Mouse (Mus musculus): ENCODE measurements around the gene Smyd3. TPM values are rescaled to one million over a fixed set of nuclear protein-coding genes. Genes with fewer than 3 reads are reported as not detected.
A peak's percentile ranks its signal among the peaks of the same experiment; 100 is the strongest.
"Not testable (repeated sequence)": the region's sequence is repeated elsewhere in the genome, so short reads cannot be mapped to it uniquely, and the experiment has no call there.

Gene Smyd3
- total and polyA plus RNA-seq, 3 experiments = 3.5 to 19.4 (median 17.1) TPM

DNA sequence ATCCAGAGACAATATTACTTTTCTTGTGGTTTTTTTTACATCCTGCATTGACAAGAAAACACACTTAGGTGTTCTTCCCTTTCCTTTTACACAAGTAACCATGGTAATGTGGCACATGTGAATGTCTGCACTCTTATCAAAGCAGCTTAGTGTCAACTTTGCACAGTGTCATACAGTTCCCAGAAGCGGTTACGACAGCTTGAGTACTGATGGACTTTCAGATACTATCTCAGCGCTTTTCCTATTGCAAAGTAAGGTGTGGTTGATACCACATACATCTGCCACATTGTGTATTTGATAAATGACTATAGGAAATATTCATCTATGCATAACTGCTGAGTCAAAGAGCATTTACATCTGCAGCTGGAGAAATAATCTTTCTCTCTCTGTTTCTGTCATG, 348.1 kb downstream of the Smyd3 start:
- H3K4me1 ChIP-seq (ENCODE audit: insufficient read depth, low read depth, low read length) = peaks cover 41% of the 10 kb centered on the region
- peak; percentile 18 for DNase-seq (ENCODE audit: low spot score)
- H3K4me3 ChIP-seq (ENCODE audit: low read depth, low read length) = no peak overlapping the region; the same call in 1 of the 2 replicates
- no peaks in the 10 kb centered on the region for H3K27me3 ChIP-seq (ENCODE audit: insufficient read depth, low read length)
- H3K36me3 ChIP-seq (replicated peaks) = no peaks in the 10 kb centered on the region
- TF ChIP-seq POLR2AphosphoS5 (IDR thresholded peaks at IDR 0.05; ENCODE audit: insufficient replicate concordance, low read depth, low read length) (no peak), CTCF (IDR thresholded peaks at IDR 0.05; ENCODE audit: low read depth, low read length) (no peak), TAL1 (conservative IDR thresholded peaks at IDR 0.05; ENCODE audit: low read depth, low read length) (peak; percentile 42)
- H3K9me3 ChIP-seq (replicated peaks) = no peaks in the 10 kb centered on the region
- ATAC-seq (ENCODE audit: extremely low read depth, insufficient number of reproducible peaks, low FRiP score, poor library complexity, severe bottlenecking) = peak; percentile 92

- TF ChIP-seq CTCF (IDR thresholded peaks at IDR 0.05; ENCODE audit: low read depth, low read length) = no peak
- no peak for TF ChIP-seq TAL1 (conservative IDR thresholded peaks at IDR 0.05; ENCODE audit: low read depth, low read length)
- no peak for TF ChIP-seq GATA2 (IDR thresholded peaks at IDR 0.05; ENCODE audit: borderline replicate concordance, low read depth, low read length)
- no peak for TF ChIP-seq GATA1 (IDR thresholded peaks at IDR 0.05; ENCODE audit: borderline replicate concordance, low read length)
- no peak for TF ChIP-seq POLR2AphosphoS5 (IDR thresholded peaks at IDR 0.05; ENCODE audit: insufficient replicate concordance, low read depth, low read length)
- Histone ChIP-seq H3K4me3 (ENCODE audit: low read depth, low read length) (no peak overlapping the region; the same call in 1 of the 2 replicates), H3K9me3 (replicated peaks) (no peaks in the 10 kb centered on the region), H3K27me3 (ENCODE audit: insufficient read depth, low read length) (no peaks in the 10 kb centered on the region), H3K4me1 (ENCODE audit: insufficient read depth, low read depth, low read length) (peaks cover 39% of the 10 kb centered on the region), H3K36me3 (replicated peaks) (no peaks in the 10 kb centered on the region)
- no peak for ATAC-seq (ENCODE audit: extremely low read depth, insufficient number of reproducible peaks, low FRiP score, poor library complexity, severe bottlenecking)
- no peak for DNase-seq (ENCODE audit: low spot score)
Observed at GRCm38 (mm10) chr1:179169161-179169560, 348.7 kb downstream of the Smyd3 start.

DNA sequence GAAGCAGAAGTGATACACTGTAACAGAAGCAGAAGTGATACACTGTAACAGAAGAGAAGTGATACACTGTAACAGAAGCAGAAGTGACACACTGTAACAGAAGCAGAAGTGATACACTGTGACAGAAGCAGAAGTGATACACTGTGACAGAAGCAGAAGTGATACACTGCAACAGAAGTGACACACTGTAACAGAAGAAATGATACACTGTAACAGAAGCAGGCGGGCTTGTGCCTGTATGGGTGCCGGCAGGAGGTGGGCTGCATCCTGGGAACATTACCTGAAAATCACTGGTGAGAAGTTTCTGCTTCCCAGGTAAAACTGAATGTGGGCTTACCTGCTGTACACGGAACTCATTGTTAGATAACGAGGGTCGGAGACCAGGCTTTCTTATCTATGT, 353.6 kb downstream of the Smyd3 start:
- DNase-seq (ENCODE audit: low spot score); H3K27me3 ChIP-seq (ENCODE audit: insufficient read depth, low read length); H3K9me3 ChIP-seq (replicated peaks); H3K36me3 ChIP-seq (replicated peaks); ATAC-seq (ENCODE audit: extremely low read depth, insufficient number of reproducible peaks, low FRiP score, poor library complexity, severe bottlenecking); H3K4me3 ChIP-seq (ENCODE audit: low read depth, low read length): not testable (repeated sequence)
- peaks cover 19% of the 10 kb centered on the region for H3K4me1 ChIP-seq (ENCODE audit: insufficient read depth, low read depth, low read length)

- not testable (repeated sequence) for H3K4me3 ChIP-seq (ENCODE audit: low read depth, low read length); H3K9me3 ChIP-seq (replicated peaks); DNase-seq (ENCODE audit: low spot score); ATAC-seq (ENCODE audit: extremely low read depth, insufficient number of reproducible peaks, low FRiP score, poor library complexity, severe bottlenecking); H3K36me3 ChIP-seq (replicated peaks); H3K27me3 ChIP-seq (ENCODE audit: insufficient read depth, low read length)
- peaks cover 10% of the 10 kb centered on the region for H3K4me1 ChIP-seq (ENCODE audit: insufficient read depth, low read depth, low read length)
Observed at GRCm38 (mm10) chr1:179162752-179163151, 355.1 kb downstream of the Smyd3 start.

GRCm38 (mm10) chr1:179161947-179162346, 355.9 kb downstream of the Smyd3 start:
- Histone ChIP-seq H3K9me3 (replicated peaks) (no peaks in the 10 kb centered on the region), H3K4me1 (ENCODE audit: insufficient read depth, low read depth, low read length) (peaks cover 8% of the 10 kb centered on the region), H3K4me3 (ENCODE audit: low read depth, low read length) (no peak overlapping the region), H3K36me3 (replicated peaks) (no peaks in the 10 kb centered on the region), H3K27me3 (ENCODE audit: insufficient read depth, low read length) (no peaks in the 10 kb centered on the region)
- TF ChIP-seq GATA2 (IDR thresholded peaks at IDR 0.05; ENCODE audit: borderline replicate concordance, low read depth, low read length) (no peak), GATA1 (IDR thresholded peaks at IDR 0.05; ENCODE audit: borderline replicate concordance, low read length) (no peak), POLR2AphosphoS5 (IDR thresholded peaks at IDR 0.05; ENCODE audit: insufficient replicate concordance, low read depth, low read length) (no peak), TAL1 (conservative IDR thresholded peaks at IDR 0.05; ENCODE audit: low read depth, low read length) (no peak), CTCF (IDR thresholded peaks at IDR 0.05; ENCODE audit: low read depth, low read length) (no peak)
- ATAC-seq (ENCODE audit: extremely low read depth, insufficient number of reproducible peaks, low FRiP score, poor library complexity, severe bottlenecking) (no peak), DNase-seq (ENCODE audit: low spot score) (no peak)

- H3K4me3 ChIP-seq (ENCODE audit: low read depth, low read length) = no peak overlapping the region
- DNase-seq (ENCODE audit: low spot score) (no peak), ATAC-seq (ENCODE audit: extremely low read depth, insufficient number of reproducible peaks, low FRiP score, poor library complexity, severe bottlenecking) (no peak)
- TF ChIP-seq GATA2 (IDR thresholded peaks at IDR 0.05; ENCODE audit: borderline replicate concordance, low read depth, low read length) = no peak
- no peak for TF ChIP-seq GATA1 (IDR thresholded peaks at IDR 0.05; ENCODE audit: borderline replicate concordance, low read length)
- no peak for TF ChIP-seq CTCF (IDR thresholded peaks at IDR 0.05; ENCODE audit: low read depth, low read length)
- TF ChIP-seq TAL1 (conservative IDR thresholded peaks at IDR 0.05; ENCODE audit: low read depth, low read length) = no peak
- no peak for TF ChIP-seq POLR2AphosphoS5 (IDR thresholded peaks at IDR 0.05; ENCODE audit: insufficient replicate concordance, low read depth, low read length)
- 0 out of 2 replicates have a peak, but pooled peaks cover 3% of the 10 kb centered on the region for H3K9me3 ChIP-seq (replicated peaks)
- H3K4me1 ChIP-seq (ENCODE audit: insufficient read depth, low read depth, low read length) = no peaks in the 10 kb centered on the region; the same call in 1 of the 2 replicates
- H3K36me3 ChIP-seq (replicated peaks) = peaks cover 3% of the 10 kb centered on the region
- no peaks in the 10 kb centered on the region for H3K27me3 ChIP-seq (ENCODE audit: insufficient read depth, low read length)
Observed at GRCm38 (mm10) chr1:179160697-179161096, 357.1 kb downstream of the Smyd3 start.

DNA sequence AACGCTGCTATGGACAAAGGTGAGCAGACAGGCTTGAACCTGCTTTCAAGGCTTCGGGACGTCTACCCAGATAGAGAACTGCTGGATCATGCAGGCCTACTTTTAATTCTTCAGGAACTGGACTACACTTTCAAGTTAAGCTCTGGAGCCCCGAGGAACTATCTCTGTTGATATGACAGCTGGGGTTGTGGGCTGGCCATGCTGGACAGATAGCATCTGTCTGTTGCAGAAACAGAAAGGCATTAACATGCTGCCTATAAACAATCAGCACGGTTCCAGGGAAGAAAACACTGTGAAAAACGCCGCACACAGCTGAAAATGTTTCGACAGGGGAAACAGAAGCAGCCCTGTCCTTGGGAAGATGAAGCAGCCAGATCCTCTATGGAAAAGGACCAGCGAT, 365.5 kb downstream of the Smyd3 start:
- 0 out of 2 replicates have a peak, but pooled peaks cover 3% of the 10 kb centered on the region for H3K9me3 ChIP-seq (replicated peaks)
- no peak for DNase-seq (ENCODE audit: low spot score)
- H3K4me1 ChIP-seq (ENCODE audit: insufficient read depth, low read depth, low read length) = peaks cover 22% of the 10 kb centered on the region
- no peaks in the 10 kb centered on the region for H3K27me3 ChIP-seq (ENCODE audit: insufficient read depth, low read length)
- peaks cover 3% of the 10 kb centered on the region for H3K36me3 ChIP-seq (replicated peaks)
- TF ChIP-seq GATA1 (IDR thresholded peaks at IDR 0.05; ENCODE audit: borderline replicate concordance, low read length) (no peak), CTCF (IDR thresholded peaks at IDR 0.05; ENCODE audit: low read depth, low read length) (no peak)
- H3K4me3 ChIP-seq (ENCODE audit: low read depth, low read length) = no peak overlapping the region
- ATAC-seq (ENCODE audit: extremely low read depth, insufficient number of reproducible peaks, low FRiP score, poor library complexity, severe bottlenecking) = no peak

Measured in G1E (cell line).